Mouse (Mus musculus) ES-CJ7 (cell line): ENCODE data around the gene Hnrnph1.

Experiments used
- DNase-seq: peaks from one replicate; pipeline ENCODE4 v3.0.0; 2011; ENCODE audit warnings: low read depth, low spot score

Hnrnph1 gene

GRCm38 (mm10) chr11:50371911-50372310, 4.9 kb upstream of the Hnrnph1 start:
- DNase-seq, result no peak

GRCm38 (mm10) chr11:50373086-50373485, 3.7 kb upstream of the Hnrnph1 start:
- DNase-seq, result no peak

GRCm38 (mm10) chr11:50373621-50374020, 3.2 kb upstream of the Hnrnph1 start:
- no peak for DNase-seq

GRCm38 (mm10) chr11:50374286-50375015, 2.3 kb upstream of the Hnrnph1 start:
- no peak for DNase-seq

- DNase-seq, result no peak
Measured at GRCm38 (mm10) chr11:50375421-50375820, 1.4 kb upstream of the Hnrnph1 start.

- no peak for DNase-seq
Measured at GRCm38 (mm10) chr11:50376156-50376790, 517 bp upstream of the Hnrnph1 start.

- DNase-seq, result peak; percentile 75
Measured at GRCm38 (mm10) chr11:50377892-50378684, 1.3 kb downstream of the Hnrnph1 start.

GRCm38 (mm10) chr11:50379023-50379752, 2.4 kb downstream of the Hnrnph1 start:
- no peak for DNase-seq

GRCm38 (mm10) chr11:50381311-50381710, 4.5 kb downstream of the Hnrnph1 start:
- DNase-seq, result no peak

- no peak for DNase-seq
Measured at GRCm38 (mm10) chr11:50387167-50387679, 10.4 kb downstream of the Hnrnph1 start.

GRCm38 (mm10) chr11:50387697-50388096, 10.9 kb downstream of the Hnrnph1 start:
- no peak for DNase-seq

GRCm38 (mm10) chr11:50388217-50388929, 11.6 kb downstream of the Hnrnph1 start:
- no peak for DNase-seq

GRCm38 (mm10) chr11:50389011-50389410, 12.2 kb downstream of the Hnrnph1 start:
- DNase-seq, result no peak

GRCm38 (mm10) chr11:50389616-50390015, 12.8 kb downstream of the Hnrnph1 start:
- DNase-seq, result peak; percentile 66

- peak; percentile 86 for DNase-seq
Measured at GRCm38 (mm10) chr11:50391272-50391960, 14.6 kb downstream of the Hnrnph1 start.

GRCm38 (mm10) chr11:50393306-50393705, 16.5 kb downstream of the Hnrnph1 start:
- DNase-seq, result no peak

- no peak for DNase-seq
Measured at GRCm38 (mm10) chr11:50394731-50395130, 17.9 kb downstream of the Hnrnph1 start.

- DNase-seq, result no peak
Measured at GRCm38 (mm10) chr11:50396766-50397307, 20.0 kb downstream of the Hnrnph1 start.

- DNase-seq, result no peak
Measured at GRCm38 (mm10) chr11:50397316-50397715, 20.5 kb downstream of the Hnrnph1 start.

GRCm38 (mm10) chr11:50398803-50399202, 22.0 kb downstream of the Hnrnph1 start:
- DNase-seq, result no peak
